In the genomic region with DNA sequence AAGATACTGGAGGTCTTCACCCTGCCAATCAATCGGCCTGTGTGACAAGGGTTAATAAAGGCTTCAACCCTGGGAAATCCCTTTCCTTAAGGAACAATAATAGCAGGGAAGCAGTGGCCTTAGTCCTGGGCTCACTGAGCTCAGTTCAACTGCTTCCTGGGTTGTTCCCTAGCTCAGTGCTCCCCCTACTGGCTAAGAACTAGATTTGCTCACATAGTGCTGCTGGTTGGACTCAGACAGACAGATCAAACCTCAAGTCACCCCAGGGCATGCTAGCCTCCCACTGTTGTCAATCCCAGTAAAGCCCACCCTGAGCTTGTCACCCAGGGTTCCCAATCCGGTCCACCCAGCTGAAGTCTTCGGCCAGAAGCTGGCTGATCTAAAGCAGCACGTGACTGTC, we compare ENCODE assay signal across 9 mouse cellular contexts.
DNase-seq lines count a peak whose midpoint lies in the region; ATAC-seq lines count a peak whose summit lies in the region.
"Had no signal": no experiment of that assay in that cellular context is flagged by ENCODE, and none has a peak within 500 bp of the region (broad histone marks: within the 10 kb centered on the region; RNA-seq: fewer than 3 reads in every experiment).

No protein-coding gene starts in this region.

- no peak overlapping the region for H3K4me3 ChIP-seq in heart, embryonic 11.5 days (ENCODE audit: low read depth, low read length)
- H3K4me3 ChIP-seq in midbrain, embryonic 10.5 days: no peak overlapping the region
- H3K4me3 ChIP-seq: liver, embryonic 15.5 days had no signal

- no peaks in the 10 kb centered on the region for H3K9me3 ChIP-seq in heart, embryonic 11.5 days (replicated peaks; ENCODE audit: control insufficient read depth, low read length)
- no peaks in the 10 kb centered on the region for H3K9me3 ChIP-seq in midbrain, embryonic 10.5 days (replicated peaks)
- H3K9me3 ChIP-seq: liver, embryonic 15.5 days had no signal

- H3K36me3 ChIP-seq in heart, embryonic 11.5 days (ENCODE audit: control insufficient read depth, insufficient read depth, low read length): peaks cover 2% of the 10 kb centered on the region; the same call in 1 of the 2 replicates
- no peaks in the 10 kb centered on the region for H3K36me3 ChIP-seq in midbrain, embryonic 10.5 days
- H3K36me3 ChIP-seq: liver, embryonic 15.5 days had no signal

- WGBS in heart, embryonic 11.5 days (ENCODE audit: insufficient replicate concordance): 40% methylated on average over 4 of the region's 4 CpGs
- 33% methylated on average over 4 of the region's 4 CpGs for WGBS in midbrain, embryonic 10.5 days

- DNase-seq in frontal cortex, postnatal 36 days (ENCODE audit: low spot score in 2 of 2): no peak
- DNase-seq in R1 (ENCODE audit: low read depth, low spot score): peak; percentile 84
- peak; percentile 46 to 57 for DNase-seq in cerebellum, postnatal 36 days
- DNase-seq in kidney, postnatal 10 days: peak; percentile 65
- DNase-seq in midbrain, embryonic 10.5 days (ENCODE audit: low spot score): peak; percentile 59
- DNase-seq in thymus, postnatal 14 days: peak; percentile 30

- no peak overlapping the region for H3K9ac ChIP-seq in heart, embryonic 11.5 days (ENCODE audit: low read depth, low read length)
- H3K9ac ChIP-seq: liver, embryonic 15.5 days had no signal

- ATAC-seq in frontal cortex, adult (ENCODE audit: low TSS enrichment): peak; percentile 77
- ATAC-seq in heart, embryonic 11.5 days (replicated peaks; ENCODE audit: insufficient number of reproducible peaks, low FRiP score, low TSS enrichment): 0 out of 2 replicates have a peak, but pooled peaks have one; percentile 49

- H3K27ac ChIP-seq in heart, embryonic 11.5 days (ENCODE audit: low read depth, low read length): no peak overlapping the region
- H3K27ac ChIP-seq in midbrain, embryonic 10.5 days (replicated peaks): no peak overlapping the region
- H3K27ac ChIP-seq: liver, embryonic 15.5 days had no signal

- no peak overlapping the region for H3K4me2 ChIP-seq in heart, embryonic 11.5 days
- H3K4me2 ChIP-seq: liver, embryonic 15.5 days had no signal

- no peaks in the 10 kb centered on the region for H3K27me3 ChIP-seq in heart, embryonic 11.5 days (ENCODE audit: control insufficient read depth, insufficient read depth, low read length)
- no peaks in the 10 kb centered on the region for H3K27me3 ChIP-seq in midbrain, embryonic 10.5 days (ENCODE audit: low read depth, poor library complexity, severe bottlenecking)
- H3K27me3 ChIP-seq: liver, embryonic 15.5 days had no signal

- no peaks in the 10 kb centered on the region for H3K4me1 ChIP-seq in heart, embryonic 11.5 days (ENCODE audit: control insufficient read depth, insufficient read depth, low read length)
- no peaks in the 10 kb centered on the region for H3K4me1 ChIP-seq in midbrain, embryonic 10.5 days
- H3K4me1 ChIP-seq: liver, embryonic 15.5 days had no signal

Comparison
In these comparisons a context has a peak if more than half of its experiments do, and no peak if none do; other contexts are left out.
1. DNase-seq: peak in R1 (single experiment), cerebellum, postnatal 36 days (2 of 2), kidney, postnatal 10 days (single experiment), midbrain, embryonic 10.5 days (single experiment) and thymus, postnatal 14 days (single experiment); none in frontal cortex, postnatal 36 days (0 of 2).